Comparison of ENCODE assay signal across 20 mouse cellular contexts in genomic region chr17:71665201-71665600, GRCm38 (mm10). TPM values are rescaled to one million over a fixed set of nuclear protein-coding genes. Genes with fewer than 3 reads are reported as not detected.
"Had no signal": no experiment of that assay in that cellular context is flagged by ENCODE, and none has a peak within 500 bp of the region (broad histone marks: within the 10 kb centered on the region; RNA-seq: fewer than 3 reads in every experiment).

No protein-coding gene starts in this region.

- H3K36me3 ChIP-seq: limb, embryonic 10.5 days; limb, embryonic 13.5 days; midbrain, embryonic 10.5 days; neural tube, embryonic 12.5 days; neural tube, embryonic 15.5 days had no signal

- H3K9me3 ChIP-seq: limb, embryonic 10.5 days; midbrain, embryonic 10.5 days; neural tube, embryonic 12.5 days; neural tube, embryonic 15.5 days had no signal

- H3K9ac ChIP-seq: limb, embryonic 13.5 days; liver, embryonic 14.5 days; liver, postnatal 0 days; neural tube, embryonic 12.5 days; neural tube, embryonic 15.5 days had no signal

- H3K27ac ChIP-seq: limb, embryonic 10.5 days; limb, embryonic 13.5 days; liver, embryonic 14.5 days; midbrain, embryonic 10.5 days; neural tube, embryonic 12.5 days; neural tube, embryonic 15.5 days had no signal

- H3K4me2 ChIP-seq: limb, embryonic 13.5 days; neural tube, embryonic 12.5 days; neural tube, embryonic 15.5 days had no signal

- ATAC-seq: inflammation-experienced regulatory T-cells, adult 6 months; intestine, embryonic 16.5 days; liver, postnatal 0 days had no signal

- DNase-seq: kidney, adult 18-20 months; kidney, adult 9 months; kidney, postnatal 14 days; kidney, postnatal 4 days; liver, postnatal 0 days; midbrain, embryonic 14.5 days; right cerebral cortex, adult 18-20 months; right cerebral cortex, postnatal 14 days; right cerebral cortex, postnatal 4 days; thymus, postnatal 25 days had no signal

- H3K27me3 ChIP-seq: limb, embryonic 13.5 days; neural tube, embryonic 12.5 days; neural tube, embryonic 15.5 days had no signal

- H3K4me3 ChIP-seq: limb, embryonic 10.5 days; limb, embryonic 13.5 days; megakaryocyte, embryonic 14.5 days; midbrain, embryonic 10.5 days; neural tube, embryonic 12.5 days; neural tube, embryonic 15.5 days had no signal

RNA-seq across cellular contexts. Expression of gene Togaram2, which starts 7.9 kb away (rescaled TPM):
- polyA plus RNA-seq: inflammation-experienced regulatory T-cells, adult 6 months; limb, embryonic 10.5 days; liver, adult 2 months; liver, postnatal 0 days; midbrain, embryonic 10.5 days had no signal
